Mouse (Mus musculus): ENCODE results near the gene Dnah5. TPM values are rescaled to one million over a fixed set of nuclear protein-coding genes. Genes with fewer than 3 reads are reported as not detected.

Gene Dnah5
- total and polyA plus RNA-seq, 3 experiments: under 0.01 TPM; not detected in 2

GRCm38 (mm10) chr15:28166090-28166489, 37.5 kb upstream of the Dnah5 start:
- no peak for TF ChIP-seq CTCF (IDR thresholded peaks at IDR 0.05; ENCODE audit: low read depth, low read length)
- no peak for TF ChIP-seq GATA2 (IDR thresholded peaks at IDR 0.05; ENCODE audit: borderline replicate concordance, low read depth, low read length)
- TF ChIP-seq GATA1 (IDR thresholded peaks at IDR 0.05; ENCODE audit: borderline replicate concordance, low read length): no peak
- TF ChIP-seq TAL1 (conservative IDR thresholded peaks at IDR 0.05; ENCODE audit: low read depth, low read length): no peak
- no peak for TF ChIP-seq POLR2AphosphoS5 (IDR thresholded peaks at IDR 0.05; ENCODE audit: insufficient replicate concordance, low read depth, low read length)
- no peaks in the 10 kb centered on the region for H3K27me3 ChIP-seq (ENCODE audit: insufficient read depth, low read length)
- no peaks in the 10 kb centered on the region for H3K36me3 ChIP-seq (replicated peaks)
- no peak overlapping the region for H3K4me3 ChIP-seq (ENCODE audit: low read depth, low read length)
- no peak for ATAC-seq (ENCODE audit: extremely low read depth, insufficient number of reproducible peaks, low FRiP score, poor library complexity, severe bottlenecking)
- DNase-seq (ENCODE audit: low spot score): no peak
- no peaks in the 10 kb centered on the region for H3K4me1 ChIP-seq (ENCODE audit: insufficient read depth, low read depth, low read length)
- peaks cover 29% of the 10 kb centered on the region for H3K9me3 ChIP-seq (replicated peaks)

- Histone ChIP-seq H3K4me3 (ENCODE audit: low read depth, low read length) (no peak overlapping the region), H3K36me3 (replicated peaks) (no peaks in the 10 kb centered on the region), H3K4me1 (ENCODE audit: insufficient read depth, low read depth, low read length) (no peaks in the 10 kb centered on the region), H3K9me3 (replicated peaks) (peaks cover 18% of the 10 kb centered on the region), H3K27me3 (ENCODE audit: insufficient read depth, low read length) (no peaks in the 10 kb centered on the region)
- DNase-seq (ENCODE audit: low spot score) (no peak), ATAC-seq (ENCODE audit: extremely low read depth, insufficient number of reproducible peaks, low FRiP score, poor library complexity, severe bottlenecking) (no peak)
- TF ChIP-seq POLR2AphosphoS5 (IDR thresholded peaks at IDR 0.05; ENCODE audit: insufficient replicate concordance, low read depth, low read length) (no peak), GATA1 (IDR thresholded peaks at IDR 0.05; ENCODE audit: borderline replicate concordance, low read length) (no peak), GATA2 (IDR thresholded peaks at IDR 0.05; ENCODE audit: borderline replicate concordance, low read depth, low read length) (no peak), CTCF (IDR thresholded peaks at IDR 0.05; ENCODE audit: low read depth, low read length) (no peak), TAL1 (conservative IDR thresholded peaks at IDR 0.05; ENCODE audit: low read depth, low read length) (no peak)
These were observed 24.6 kb upstream of the Dnah5 start for GRCm38 (mm10) chr15:28178951-28179350.

DNA sequence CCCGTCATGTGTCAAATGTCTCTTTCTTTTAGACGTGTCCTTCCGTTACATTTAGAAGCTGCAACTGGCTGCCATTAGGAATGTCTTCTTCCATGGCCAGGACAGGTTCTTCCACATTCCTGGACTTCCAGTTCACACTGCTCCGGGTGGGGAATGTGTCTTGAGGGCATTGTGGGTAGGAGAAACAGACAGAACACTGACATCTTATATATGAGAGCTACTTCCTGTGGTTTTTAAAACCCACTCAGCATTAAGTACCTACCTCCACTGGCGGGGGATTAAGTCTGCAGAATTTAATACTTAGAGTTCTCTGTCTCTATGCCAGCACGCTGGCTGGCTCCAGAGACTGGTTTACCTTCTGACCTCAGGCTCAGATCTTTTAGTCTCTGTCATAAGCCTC, 24.0 kb upstream of the Dnah5 start:
- ATAC-seq (ENCODE audit: extremely low read depth, insufficient number of reproducible peaks, low FRiP score, poor library complexity, severe bottlenecking) (no peak), DNase-seq (ENCODE audit: low spot score) (no peak)
- TF ChIP-seq POLR2AphosphoS5 (IDR thresholded peaks at IDR 0.05; ENCODE audit: insufficient replicate concordance, low read depth, low read length): no peak
- TF ChIP-seq TAL1 (conservative IDR thresholded peaks at IDR 0.05; ENCODE audit: low read depth, low read length): no peak
- TF ChIP-seq GATA2 (IDR thresholded peaks at IDR 0.05; ENCODE audit: borderline replicate concordance, low read depth, low read length): no peak
- TF ChIP-seq CTCF (IDR thresholded peaks at IDR 0.05; ENCODE audit: low read depth, low read length): no peak
- TF ChIP-seq GATA1 (IDR thresholded peaks at IDR 0.05; ENCODE audit: borderline replicate concordance, low read length): no peak
- H3K4me3 ChIP-seq (ENCODE audit: low read depth, low read length): no peak overlapping the region
- H3K9me3 ChIP-seq (replicated peaks): peaks cover 18% of the 10 kb centered on the region
- no peaks in the 10 kb centered on the region for H3K27me3 ChIP-seq (ENCODE audit: insufficient read depth, low read length)
- H3K36me3 ChIP-seq (replicated peaks): no peaks in the 10 kb centered on the region
- no peaks in the 10 kb centered on the region for H3K4me1 ChIP-seq (ENCODE audit: insufficient read depth, low read depth, low read length)

GRCm38 (mm10) chr15:28181862-28182261, 21.7 kb upstream of the Dnah5 start:
- H3K4me3 ChIP-seq (ENCODE audit: low read depth, low read length): no peak overlapping the region
- H3K4me1 ChIP-seq (ENCODE audit: insufficient read depth, low read depth, low read length): no peaks in the 10 kb centered on the region
- no peaks in the 10 kb centered on the region for H3K36me3 ChIP-seq (replicated peaks)
- H3K9me3 ChIP-seq (replicated peaks): peaks cover 15% of the 10 kb centered on the region
- H3K27me3 ChIP-seq (ENCODE audit: insufficient read depth, low read length): no peaks in the 10 kb centered on the region
- TF ChIP-seq GATA1 (IDR thresholded peaks at IDR 0.05; ENCODE audit: borderline replicate concordance, low read length) (no peak), POLR2AphosphoS5 (IDR thresholded peaks at IDR 0.05; ENCODE audit: insufficient replicate concordance, low read depth, low read length) (no peak), GATA2 (IDR thresholded peaks at IDR 0.05; ENCODE audit: borderline replicate concordance, low read depth, low read length) (no peak), TAL1 (conservative IDR thresholded peaks at IDR 0.05; ENCODE audit: low read depth, low read length) (no peak), CTCF (IDR thresholded peaks at IDR 0.05; ENCODE audit: low read depth, low read length) (no peak)
- no peak for DNase-seq (ENCODE audit: low spot score)
- ATAC-seq (ENCODE audit: extremely low read depth, insufficient number of reproducible peaks, low FRiP score, poor library complexity, severe bottlenecking): no peak

- Histone ChIP-seq H3K27me3 (ENCODE audit: insufficient read depth, low read length) (no peaks in the 10 kb centered on the region), H3K9me3 (replicated peaks) (peaks cover 13% of the 10 kb centered on the region), H3K4me3 (ENCODE audit: low read depth, low read length) (no peak overlapping the region), H3K4me1 (ENCODE audit: insufficient read depth, low read depth, low read length) (no peaks in the 10 kb centered on the region), H3K36me3 (replicated peaks) (no peaks in the 10 kb centered on the region)
- no peak for TF ChIP-seq POLR2AphosphoS5 (IDR thresholded peaks at IDR 0.05; ENCODE audit: insufficient replicate concordance, low read depth, low read length)
- TF ChIP-seq GATA2 (IDR thresholded peaks at IDR 0.05; ENCODE audit: borderline replicate concordance, low read depth, low read length): no peak
- no peak for TF ChIP-seq GATA1 (IDR thresholded peaks at IDR 0.05; ENCODE audit: borderline replicate concordance, low read length)
- TF ChIP-seq CTCF (IDR thresholded peaks at IDR 0.05; ENCODE audit: low read depth, low read length): no peak
- no peak for TF ChIP-seq TAL1 (conservative IDR thresholded peaks at IDR 0.05; ENCODE audit: low read depth, low read length)
- ATAC-seq (ENCODE audit: extremely low read depth, insufficient number of reproducible peaks, low FRiP score, poor library complexity, severe bottlenecking): no peak
- DNase-seq (ENCODE audit: low spot score): no peak
These were observed 21.0 kb upstream of the Dnah5 start for GRCm38 (mm10) chr15:28182567-28182966.

DNA sequence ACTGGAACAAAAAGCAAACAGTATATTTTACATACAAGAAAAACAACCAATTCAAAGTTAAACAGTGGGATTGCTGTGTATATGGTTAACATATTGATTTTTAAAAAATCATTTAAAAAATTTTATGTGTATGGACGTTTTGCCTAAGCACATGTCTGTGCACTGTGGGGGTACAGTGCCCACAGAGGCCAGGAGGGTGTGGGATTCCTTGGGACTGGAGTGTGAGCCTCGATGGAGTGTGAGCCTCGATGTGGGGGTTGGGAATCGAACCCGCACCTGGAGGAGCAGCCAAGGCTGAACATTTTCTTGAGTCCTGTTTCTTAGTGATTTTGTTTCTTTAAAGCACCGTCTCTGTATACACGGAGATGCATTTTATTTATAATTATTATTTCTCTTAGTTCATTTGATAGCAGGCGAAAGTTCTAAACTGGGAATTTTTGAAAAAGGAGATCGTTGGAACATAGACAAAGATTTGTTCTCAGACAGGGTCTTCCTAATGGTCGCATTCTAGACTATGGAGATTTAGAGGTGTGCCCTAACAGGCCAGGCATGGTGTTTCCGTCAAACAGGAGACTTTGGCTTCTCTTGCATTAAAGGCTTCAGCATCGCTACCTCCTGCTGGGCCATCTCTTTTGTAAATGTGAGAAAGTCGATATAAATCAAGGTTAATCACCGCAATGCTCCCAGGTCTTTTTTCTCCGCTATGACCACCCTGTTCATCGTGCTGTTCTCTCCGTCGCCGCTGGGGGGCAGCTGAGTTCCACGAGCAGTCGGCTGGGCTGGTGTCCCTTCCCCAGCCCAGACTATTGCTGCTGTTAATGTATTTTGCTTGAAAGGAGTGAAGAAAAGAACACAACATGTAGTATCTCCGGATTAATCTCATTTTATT, 15.8 kb upstream of the Dnah5 start:
- H3K9me3 ChIP-seq (replicated peaks): peaks cover 13% of the 10 kb centered on the region
- ATAC-seq (ENCODE audit: extremely low read depth, insufficient number of reproducible peaks, low FRiP score, poor library complexity, severe bottlenecking): no peak
- no peak for DNase-seq (ENCODE audit: low spot score)

More for the DNA sequence above, 15.8 kb upstream of the Dnah5 start:
- H3K4me3 ChIP-seq (ENCODE audit: low read depth, low read length): no peak overlapping the region
- no peaks in the 10 kb centered on the region for H3K4me1 ChIP-seq (ENCODE audit: insufficient read depth, low read depth, low read length)
- no peaks in the 10 kb centered on the region for H3K27me3 ChIP-seq (ENCODE audit: insufficient read depth, low read length)
- no peaks in the 10 kb centered on the region for H3K36me3 ChIP-seq (replicated peaks)
- no peak for TF ChIP-seq GATA1 (IDR thresholded peaks at IDR 0.05; ENCODE audit: borderline replicate concordance, low read length)
- no peak for TF ChIP-seq GATA2 (IDR thresholded peaks at IDR 0.05; ENCODE audit: borderline replicate concordance, low read depth, low read length)
- TF ChIP-seq TAL1 (conservative IDR thresholded peaks at IDR 0.05; ENCODE audit: low read depth, low read length): no peak
- no peak for TF ChIP-seq POLR2AphosphoS5 (IDR thresholded peaks at IDR 0.05; ENCODE audit: insufficient replicate concordance, low read depth, low read length)
